Mouse (Mus musculus): Measurements from ENCODE around the gene Zkscan7. TPM values are rescaled to one million over a fixed set of nuclear protein-coding genes. Genes with fewer than 3 reads are reported as not detected.

Gene Zkscan7
- polyA plus RNA-seq, 1 experiment from 2014 or later, result 3.7 TPM

- Histone ChIP-seq H3K9me3 (peaks cover 28% of the 10 kb centered on the region), H3K4me3 (no peak overlapping the region), H3K27me3 (no peaks in the 10 kb centered on the region), H3K4me2 (replicated peaks) (no peak overlapping the region), H3K9ac (no peak overlapping the region), H3K27ac (no peak overlapping the region), H3K4me1 (peaks cover 17% of the 10 kb centered on the region), H3K36me3 (peaks cover 68% of the 10 kb centered on the region)
- ATAC-seq (ENCODE audit: low FRiP score, low read depth), result no peak
Observed at GRCm38 (mm10) chr9:122860752-122861151, 24.7 kb upstream of the Zkscan7 start.

DNA sequence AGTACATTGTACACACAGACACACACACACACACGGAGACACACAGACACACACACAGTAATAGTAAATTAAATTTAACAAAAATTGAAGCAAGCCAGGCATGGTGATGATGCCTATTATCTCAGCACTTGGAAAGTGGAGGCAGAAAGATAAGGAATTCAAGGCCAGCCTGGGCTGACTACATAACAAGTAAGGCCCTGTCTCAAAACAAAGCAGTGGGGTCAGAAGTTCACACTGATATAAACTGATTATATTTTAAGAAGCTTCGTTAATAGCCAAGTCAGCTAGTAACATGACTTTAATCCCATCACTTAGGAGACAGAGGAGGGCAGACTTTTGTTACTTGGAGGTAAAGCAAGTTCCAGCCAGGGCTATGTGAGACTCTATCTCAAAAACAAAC lies 21.8 kb upstream of the Zkscan7 start:
- ATAC-seq (ENCODE audit: low FRiP score, low read depth), result no peak
- Histone ChIP-seq H3K9me3 (peaks cover 35% of the 10 kb centered on the region), H3K27me3 (no peaks in the 10 kb centered on the region), H3K9ac (no peak overlapping the region), H3K36me3 (peaks cover 41% of the 10 kb centered on the region), H3K4me2 (replicated peaks) (peak overlapping the region; percentile 17; the same call in 1 of the 2 replicates), H3K27ac (no peak overlapping the region), H3K4me3 (no peak overlapping the region), H3K4me1 (peaks cover 17% of the 10 kb centered on the region)
- 95% methylated on average over 2 of the region's 2 CpGs for WGBS

DNA sequence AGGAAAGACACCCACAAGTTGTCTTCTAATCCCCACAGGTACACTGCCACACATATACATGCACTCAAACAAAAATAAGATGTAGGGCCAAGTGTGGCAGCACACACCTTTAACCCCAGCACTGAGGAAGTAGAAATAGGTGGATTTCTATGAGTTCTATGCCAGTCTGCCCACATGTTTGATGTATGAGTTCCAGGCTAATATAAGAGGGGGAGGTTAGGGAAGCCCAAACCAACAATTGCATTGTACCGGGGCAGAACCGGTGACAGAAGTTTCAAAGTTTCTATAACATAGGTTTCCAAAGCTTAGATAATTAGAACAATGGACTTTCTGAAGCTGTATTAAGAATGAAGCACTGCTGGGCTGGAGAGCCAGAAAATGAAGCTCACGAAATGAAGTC lies 20.6 kb upstream of the Zkscan7 start:
- peaks cover 30% of the 10 kb centered on the region for H3K36me3 ChIP-seq
- H3K9ac ChIP-seq, result peak overlapping the region; percentile 93
- peak overlapping the region; percentile 84 for H3K4me3 ChIP-seq

GRCm38 (mm10) chr9:122865697-122866166 lies 19.8 kb upstream of the Zkscan7 start, which contains the start of gene Zfp445:
Zfp445 (minus strand) TSS chr9:122866006.
- peaks cover 25% of the 10 kb centered on the region for H3K9me3 ChIP-seq
- peak within 1 kb of the TSS; percentile 55; the same call in 1 of the 2 replicates for H3K27ac ChIP-seq
- no peaks in the 10 kb centered on the region for H3K27me3 ChIP-seq
- H3K36me3 ChIP-seq, result peaks cover 21% of the 10 kb centered on the region
- H3K4me2 ChIP-seq (replicated peaks), result peak within 1 kb of the TSS; percentile 82
- H3K9ac ChIP-seq, result peak within 1 kb of the TSS; percentile 93
- peak; percentile 93 for ATAC-seq (ENCODE audit: low FRiP score, low read depth)
- H3K4me1 ChIP-seq, result peaks cover 17% of the 10 kb centered on the region
- H3K4me3 ChIP-seq, result peak within 1 kb of the TSS; percentile 84
- WGBS, result under 1% methylated on average over 34 of the region's 34 CpGs

More for the DNA sequence above, 20.6 kb upstream of the Zkscan7 start:
- 62% methylated on average over 3 of the region's 3 CpGs for WGBS
- Histone ChIP-seq H3K27ac (no peak overlapping the region), H3K9me3 (peaks cover 27% of the 10 kb centered on the region), H3K4me1 (peaks cover 17% of the 10 kb centered on the region), H3K27me3 (no peaks in the 10 kb centered on the region), H3K4me2 (replicated peaks) (peak overlapping the region; percentile 82)
- ATAC-seq (ENCODE audit: low FRiP score, low read depth), result no peak

GRCm38 (mm10) chr9:122866192-122866591 lies 19.3 kb upstream of the Zkscan7 start:
- Histone ChIP-seq H3K4me3 (peak overlapping the region; percentile 84), H3K9me3 (peaks cover 21% of the 10 kb centered on the region), H3K27ac (no peak overlapping the region), H3K4me1 (peaks cover 17% of the 10 kb centered on the region), H3K4me2 (replicated peaks) (peak overlapping the region; percentile 82), H3K9ac (peak overlapping the region; percentile 93; the same call in 1 of the 2 replicates), H3K27me3 (no peaks in the 10 kb centered on the region), H3K36me3 (peaks cover 17% of the 10 kb centered on the region)
- peak; percentile 25; the same call in 1 of the 2 replicates for ATAC-seq (ENCODE audit: low FRiP score, low read depth)
- 90% methylated on average over 4 of the region's 4 CpGs for WGBS

- ATAC-seq (ENCODE audit: low FRiP score, low read depth), result no peak
- no peak overlapping the region for H3K4me3 ChIP-seq
- no peaks in the 10 kb centered on the region for H3K36me3 ChIP-seq
- H3K4me2 ChIP-seq (replicated peaks), result no peak overlapping the region
- no peak overlapping the region for H3K9ac ChIP-seq
- H3K27me3 ChIP-seq, result no peaks in the 10 kb centered on the region
- 83% methylated on average over 4 of the region's 4 CpGs for WGBS
- no peak overlapping the region for H3K27ac ChIP-seq
- no peaks in the 10 kb centered on the region for H3K4me1 ChIP-seq
- 0 out of 2 replicates have a peak, but pooled peaks cover 7% of the 10 kb centered on the region for H3K9me3 ChIP-seq
Observed at GRCm38 (mm10) chr9:122872595-122872994, 12.9 kb upstream of the Zkscan7 start.

DNA sequence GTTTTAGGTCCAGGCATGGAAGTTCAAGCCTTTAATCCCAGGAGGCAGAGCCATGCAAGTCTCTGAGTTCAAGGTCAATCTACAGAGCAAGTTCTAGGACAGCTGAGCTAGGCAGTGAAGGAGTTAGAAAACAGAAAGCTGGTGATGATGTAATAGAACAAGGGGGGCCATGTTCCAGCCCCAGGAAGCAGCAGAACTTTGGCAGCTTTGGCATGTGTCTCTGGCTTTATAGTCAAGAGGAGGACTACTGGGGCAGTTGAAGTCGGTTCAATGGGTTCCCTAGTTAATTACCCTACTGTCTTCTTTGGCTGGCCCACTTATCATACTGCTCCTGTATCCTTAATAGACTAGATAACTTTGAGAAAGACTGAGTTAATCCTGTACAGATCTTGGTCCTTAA lies 10.8 kb upstream of the Zkscan7 start:
- no peaks in the 10 kb centered on the region for H3K36me3 ChIP-seq
- H3K9ac ChIP-seq, result no peak overlapping the region
- no peak overlapping the region for H3K4me2 ChIP-seq (replicated peaks)
- 0 out of 2 replicates have a peak, but pooled peaks cover 7% of the 10 kb centered on the region for H3K9me3 ChIP-seq
- no peak overlapping the region for H3K4me3 ChIP-seq
- H3K27ac ChIP-seq, result no peak overlapping the region
- WGBS, result 75% methylated on average over 1 of the region's 1 CpGs
- H3K4me1 ChIP-seq, result no peaks in the 10 kb centered on the region
- H3K27me3 ChIP-seq, result no peaks in the 10 kb centered on the region
- no peak for ATAC-seq (ENCODE audit: low FRiP score, low read depth)

- Histone ChIP-seq H3K9me3 (0 out of 2 replicates have a peak, but pooled peaks cover 7% of the 10 kb centered on the region), H3K27ac (no peak overlapping the region), H3K27me3 (no peaks in the 10 kb centered on the region), H3K4me3 (no peak overlapping the region), H3K4me2 (replicated peaks) (no peak overlapping the region), H3K4me1 (no peaks in the 10 kb centered on the region), H3K36me3 (no peaks in the 10 kb centered on the region), H3K9ac (no peak overlapping the region)
- no peak for ATAC-seq (ENCODE audit: low FRiP score, low read depth)
- 97% methylated on average over 2 of the region's 2 CpGs for WGBS
Observed at GRCm38 (mm10) chr9:122875145-122875544, 10.3 kb upstream of the Zkscan7 start.

GRCm38 (mm10) chr9:122886372-122887179 lies 1.1 kb downstream of the Zkscan7 start:
- peaks cover 25% of the 10 kb centered on the region for H3K36me3 ChIP-seq
- peak overlapping the region; percentile 90 for H3K9ac ChIP-seq
- H3K4me1 ChIP-seq, result peaks cover 4% of the 10 kb centered on the region; the same call in 1 of the 2 replicates
- H3K27me3 ChIP-seq, result no peaks in the 10 kb centered on the region
- H3K4me3 ChIP-seq, result peak overlapping the region; percentile 76
- WGBS, result 6% methylated on average over 54 of the region's 54 CpGs
- peak overlapping the region; percentile 76 for H3K4me2 ChIP-seq (replicated peaks)
- no peaks in the 10 kb centered on the region for H3K9me3 ChIP-seq
- peak overlapping the region; percentile 48; the same call in 1 of the 2 replicates for H3K27ac ChIP-seq
- ATAC-seq (ENCODE audit: low FRiP score, low read depth), result peak; percentile 90

DNA sequence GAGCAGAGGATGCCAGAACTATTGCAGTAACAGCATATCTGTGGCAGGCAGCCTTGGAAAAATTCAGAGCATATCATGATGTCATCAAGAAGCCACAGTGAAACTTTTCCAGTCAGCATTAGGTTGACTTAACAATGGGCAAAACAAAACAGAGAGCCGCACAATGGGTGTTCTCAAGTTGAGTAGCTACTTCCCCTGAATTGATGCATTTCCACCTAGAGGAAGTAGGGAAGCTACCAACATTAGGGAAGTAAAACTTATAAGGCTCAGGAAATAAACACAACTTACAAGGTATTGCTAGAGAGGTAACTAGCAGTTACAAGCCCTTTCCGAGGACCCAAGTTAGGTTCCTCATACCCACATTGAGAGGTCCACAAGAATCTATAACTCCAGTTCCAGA lies 15.6 kb downstream of the Zkscan7 start:
- H3K36me3 ChIP-seq, result peaks cover 5% of the 10 kb centered on the region; the same call in 1 of the 2 replicates
- H3K27ac ChIP-seq, result no peak overlapping the region
- H3K9ac ChIP-seq, result no peak overlapping the region
- no peak for ATAC-seq (ENCODE audit: low FRiP score, low read depth)
- H3K4me3 ChIP-seq, result no peak overlapping the region
- peaks cover 8% of the 10 kb centered on the region; the same call in 1 of the 2 replicates for H3K4me1 ChIP-seq
- no peaks in the 10 kb centered on the region for H3K27me3 ChIP-seq
- no peak overlapping the region for H3K4me2 ChIP-seq (replicated peaks)
- 91% methylated on average over 2 of the region's 2 CpGs for WGBS
- H3K9me3 ChIP-seq, result peaks cover 1% of the 10 kb centered on the region

DNA sequence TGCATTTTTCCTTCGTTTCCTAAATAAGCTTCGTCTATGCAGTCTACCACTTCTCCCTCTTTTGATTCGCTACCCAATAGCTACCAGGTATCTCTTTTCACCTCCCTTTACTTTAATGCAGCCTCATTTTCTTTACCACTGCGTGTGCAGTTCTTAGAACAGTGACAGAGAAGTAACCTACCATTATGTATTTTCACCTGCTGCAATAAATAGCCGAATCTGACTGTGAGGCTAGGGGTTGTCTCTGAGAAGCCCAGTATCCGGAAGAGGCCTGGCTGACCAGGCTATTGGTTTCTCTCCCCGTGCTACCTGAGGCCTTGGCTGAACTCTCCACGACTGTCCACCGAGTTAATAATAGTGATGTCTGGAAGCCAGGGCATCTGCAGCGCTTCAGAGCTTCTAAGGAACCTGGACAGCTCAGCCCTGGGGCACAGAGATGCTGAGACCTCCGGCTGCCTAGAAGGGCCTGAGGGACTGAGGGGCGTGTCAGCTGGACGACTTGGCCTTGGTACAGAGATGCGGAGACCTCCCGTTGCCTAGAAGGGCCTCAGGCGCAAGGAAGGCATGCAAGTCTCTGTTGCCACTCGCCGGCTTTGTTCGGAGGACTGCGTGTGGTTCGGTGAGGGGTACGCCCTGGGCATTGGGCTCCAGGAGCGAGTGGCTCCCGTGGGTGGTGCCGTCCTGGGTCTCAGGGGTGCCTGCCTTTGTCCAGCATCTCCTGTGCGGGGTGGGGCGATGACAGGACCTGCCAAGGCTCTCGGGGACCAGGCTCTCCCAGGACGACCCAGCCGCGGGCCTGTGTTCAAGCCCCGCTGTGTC lies 17.4 kb downstream of the Zkscan7 start:
- WGBS, result 15% methylated on average over 32 of the region's 32 CpGs
- no peak overlapping the region for H3K27ac ChIP-seq

More for the DNA sequence above, 17.4 kb downstream of the Zkscan7 start:
- peak; percentile 96 for ATAC-seq (ENCODE audit: low FRiP score, low read depth)
- Histone ChIP-seq H3K4me3 (peak overlapping the region; percentile 59), H3K9me3 (peaks cover 3% of the 10 kb centered on the region; the same call in 1 of the 2 replicates), H3K4me1 (peaks cover 8% of the 10 kb centered on the region; the same call in 1 of the 2 replicates), H3K36me3 (peaks cover 15% of the 10 kb centered on the region), H3K4me2 (replicated peaks) (peak overlapping the region; percentile 75), H3K9ac (peak overlapping the region; percentile 77), H3K27me3 (no peaks in the 10 kb centered on the region)
